Mouse (Mus musculus) limb, embryonic 14.5 days (tissue): Measurements from ENCODE around the gene Trmt13. TPM values are rescaled to one million over a fixed set of nuclear protein-coding genes. Genes with fewer than 3 reads are reported as not detected.
"Not testable (repeated sequence)": the region's sequence is repeated elsewhere in the genome, so short reads cannot be mapped to it uniquely, and the experiment has no call there.

Experiments
- ATAC-seq: fragments of 200-750 bp; cut with Nextera tagmentation; 2 replicates; pipeline ENCODE4 v1.8.0; 2017; ENCODE audit warnings: low read depth, moderate number of reproducible peaks, moderate TSS enrichment; ENCODE audit not compliant: low FRiP score
- DNase-seq: peaks from one replicate; pipeline ENCODE4 v3.0.0-alpha.2; 2015; ENCODE audit warnings: low spot score
- H3K27ac ChIP-seq: fragments of 300-500 bp; sonication (generic); replicated peaks from 2 replicates; pipeline ENCODE4 v1.5.1; 2014; ENCODE audit warnings: low read depth, mild to moderate bottlenecking, low read length, moderate library complexity, mixed read lengths
- H3K27me3 ChIP-seq: fragments of 300-500 bp; sonication (generic); 2 replicates; pipeline ENCODE4 v1.6.1; 2014; ENCODE audit warnings: low read length, mixed read lengths; ENCODE audit not compliant: control insufficient read depth, insufficient read depth
- H3K36me3 ChIP-seq: fragments of 300-500 bp; sonication (generic); 2 replicates; pipeline ENCODE4 v1.6.1; 2014; ENCODE audit warnings: mild to moderate bottlenecking, low read length, moderate library complexity, mixed read lengths; ENCODE audit not compliant: control insufficient read depth, insufficient read depth
- H3K4me1 ChIP-seq: fragments of 300-500 bp; sonication (generic); 2 replicates; pipeline ENCODE4 v1.6.1; 2014; ENCODE audit warnings: antibody characterized with exemption, low read length, mixed read lengths; ENCODE audit not compliant: control insufficient read depth, insufficient read depth
- H3K4me2 ChIP-seq: fragments of 300-500 bp; sonication (generic); replicated peaks from 2 replicates; pipeline ENCODE4 v1.6.1; 2014; ENCODE audit warnings: low read depth, mild to moderate bottlenecking, low read length, moderate library complexity; ENCODE audit not compliant: severe bottlenecking
- H3K4me3 ChIP-seq: fragments of 300-500 bp; sonication (generic); replicated peaks from 2 replicates; pipeline ENCODE4 v1.5.1; 2014; ENCODE audit warnings: low read length
- H3K9ac ChIP-seq: fragments of 300-500 bp; sonication (generic); 2 replicates; pipeline ENCODE4 v1.6.1; 2014; ENCODE audit warnings: mild to moderate bottlenecking, low read depth, low read length, moderate library complexity; ENCODE audit not compliant: severe bottlenecking
- H3K9me3 ChIP-seq: fragments of 300-500 bp; sonication (generic); 2 replicates; pipeline ENCODE4 v1.6.1; 2016; ENCODE audit warnings: low read length; ENCODE audit not compliant: control insufficient read depth
- POLR2A ChIP-seq: fragments of 200-500 bp; IDR thresholded peaks from 2 replicates; pipeline ENCODE4 v1.8.0; 2012; ENCODE audit warnings: inconsistent platforms, mild to moderate bottlenecking, moderate library complexity, borderline replicate concordance; ENCODE audit not compliant: insufficient read depth, insufficient read length; ENCODE audit errors: extremely low read depth
- WGBS: fragments of 180-500 bp; shearing (Covaris S2); extraction: QIAGEN DNeasy Blood & Tissue Kit; methylation state at CpG from one replicate; pipeline ENCODE4 v1.1.7; 2014; 5-methylcytosine and 5-hydroxymethylcytosine counted together
- polyA plus RNA-seq, 2 experiments: library from polyadenylated mRNA; depleted of rRNA in 1 of 2; stranded (reverse) in 1 of 2; unstranded in 1 of 2; fragments of >200 nt; fragmentation: Nextera tagmentation in 1 of 2; extraction: Ambion mirVana in 1 of 2; gene quantifications; 2 replicates each; pipeline versions ENCODE4 v1.2.1 to v1.2.3; 2012 to 2014

Gene Trmt13
- polyA plus RNA-seq, 2 experiments: 25.8 to 34.9 TPM

GRCm38 (mm10) chr3:116658928-116659565 lies 44.7 kb upstream of the Trmt13 start:
- H3K9me3 ChIP-seq: no peaks in the 10 kb centered on the region
- no peak for TF ChIP-seq POLR2A
- WGBS: 56% methylated on average over 15 of the region's 15 CpGs
- no peaks in the 10 kb centered on the region for H3K27me3 ChIP-seq
- no peak overlapping the region for H3K4me3 ChIP-seq
- no peak overlapping the region for H3K4me2 ChIP-seq
- no peak for ATAC-seq
- no peaks in the 10 kb centered on the region for H3K36me3 ChIP-seq
- DNase-seq: no peak
- H3K9ac ChIP-seq: no peak overlapping the region
- peaks cover 15% of the 10 kb centered on the region for H3K4me1 ChIP-seq
- no peak overlapping the region for H3K27ac ChIP-seq

- no peaks in the 10 kb centered on the region for H3K36me3 ChIP-seq
Measured at GRCm38 (mm10) chr3:116656184-116656965, 42.0 kb upstream of the Trmt13 start.

GRCm38 (mm10) chr3:116654051-116654450 lies 39.7 kb upstream of the Trmt13 start:
- not testable (repeated sequence) for DNase-seq, H3K4me1 ChIP-seq, H3K27me3 ChIP-seq, H3K9me3 ChIP-seq, ATAC-seq, H3K27ac ChIP-seq, H3K4me2 ChIP-seq, H3K4me3 ChIP-seq, H3K36me3 ChIP-seq, H3K9ac ChIP-seq
- 92% methylated on average over 11 of the region's 11 CpGs for WGBS

More at GRCm38 (mm10) chr3:116656184-116656965, 42.0 kb upstream of the Trmt13 start:
- Histone ChIP-seq H3K27ac (no peak overlapping the region), H3K4me3 (no peak overlapping the region), H3K9me3 (no peaks in the 10 kb centered on the region), H3K27me3 (no peaks in the 10 kb centered on the region), H3K9ac (no peak overlapping the region), H3K4me1 (peaks cover 13% of the 10 kb centered on the region), H3K4me2 (no peak overlapping the region)
- DNase-seq (no peak), ATAC-seq (no peak)
- no peak for TF ChIP-seq POLR2A
- WGBS: 79% methylated on average over 7 of the region's 7 CpGs

- Histone ChIP-seq H3K27me3 (no peaks in the 10 kb centered on the region), H3K27ac (no peak overlapping the region), H3K4me3 (no peak overlapping the region), H3K4me2 (no peak overlapping the region), H3K9me3 (no peaks in the 10 kb centered on the region), H3K4me1 (no peaks in the 10 kb centered on the region; the same call in 1 of the 2 replicates), H3K9ac (no peak overlapping the region), H3K36me3 (peaks cover 11% of the 10 kb centered on the region; the same call in 1 of the 2 replicates)
- no peak for DNase-seq
- ATAC-seq: no peak
- no peak for TF ChIP-seq POLR2A
- WGBS: 81% methylated on average over 5 of the region's 5 CpGs
Measured at GRCm38 (mm10) chr3:116653278-116653945, 39.0 kb upstream of the Trmt13 start.

- Histone ChIP-seq H3K4me1 (no peaks in the 10 kb centered on the region; the same call in 1 of the 2 replicates), H3K9ac (no peak overlapping the region), H3K27ac (no peak overlapping the region), H3K9me3 (no peaks in the 10 kb centered on the region), H3K4me3 (no peak overlapping the region), H3K36me3 (peaks cover 19% of the 10 kb centered on the region), H3K27me3 (no peaks in the 10 kb centered on the region), H3K4me2 (no peak overlapping the region)
- DNase-seq (no peak), ATAC-seq (no peak)
- no peak for TF ChIP-seq POLR2A
- WGBS: 74% methylated on average over 3 of the region's 3 CpGs
Measured at GRCm38 (mm10) chr3:116652033-116652446, 37.7 kb upstream of the Trmt13 start.
